Mouse (Mus musculus): ENCODE measurements at regions not wholly inside any gene's neighbourhood (a gene's known extent, or its start where the extent isn't known, plus 50 kb on each side); places are given as distances from the start of the nearest gene placed in this dataset.

DNA sequence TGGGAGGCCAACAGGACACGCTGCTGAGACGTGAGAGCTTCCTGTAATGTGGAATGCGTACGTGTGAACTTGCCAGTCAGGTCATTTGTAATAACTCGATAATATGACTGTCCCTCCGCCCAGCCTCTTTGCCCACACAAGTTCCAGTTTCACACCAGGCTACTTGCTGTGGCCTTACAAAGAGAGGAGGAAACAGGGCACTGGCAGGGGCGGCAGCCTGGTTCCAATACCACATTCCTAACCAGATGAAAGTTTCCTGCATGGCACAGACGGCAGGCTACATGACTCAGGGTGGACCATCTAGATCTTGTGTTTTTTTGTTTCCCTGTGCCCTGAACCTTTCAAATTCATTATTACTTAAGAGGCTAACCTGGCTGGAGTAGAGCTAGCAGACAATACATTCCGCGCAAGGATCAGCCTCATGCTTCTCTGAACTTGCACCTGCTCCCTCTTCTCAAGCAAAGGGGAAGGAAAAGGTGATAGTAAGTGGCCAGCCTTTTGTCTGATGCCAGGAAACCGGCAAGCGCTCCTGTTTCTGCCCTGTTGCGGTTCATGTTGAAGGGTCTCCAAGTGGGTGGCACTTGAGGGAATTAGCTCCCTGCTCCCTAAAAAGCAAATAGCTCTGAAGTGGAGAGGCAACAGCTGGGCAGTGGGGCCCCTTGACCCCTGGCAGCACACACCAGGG lies 60.2 kb upstream of the Egln3 start:
- TF ChIP-seq POLR2A (IDR thresholded peaks at IDR 0.05; ENCODE audit: insufficient read depth, low read length) (no peak), EP300 (IDR thresholded peaks at IDR 0.05; ENCODE audit: insufficient read depth, low read depth, low read length) (no peak)
